Comparison of ENCODE assay signal across 22 mouse cellular contexts in the genomic region with DNA sequence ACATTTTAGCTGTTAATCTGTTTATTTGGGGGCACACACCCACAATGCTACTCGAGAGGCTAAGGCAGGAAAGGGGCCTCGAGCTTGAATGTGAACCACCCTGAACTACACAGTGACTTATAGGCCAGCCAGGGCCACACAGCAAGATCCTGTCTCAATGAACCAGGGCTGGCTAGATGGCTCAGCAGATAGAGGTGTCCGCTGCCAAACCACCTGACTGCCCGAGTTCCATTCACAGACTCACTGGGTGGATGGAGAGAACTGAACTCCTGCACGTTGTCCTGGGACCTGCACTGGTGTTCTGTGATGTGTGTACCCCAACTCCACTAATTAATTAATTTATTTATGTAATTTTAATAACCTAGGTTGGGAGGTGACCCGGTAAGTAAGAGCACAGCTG. TPM values are rescaled to one million over a fixed set of nuclear protein-coding genes. Genes with fewer than 3 reads are reported as not detected.
DNase-seq lines count a peak whose midpoint lies in the region; ATAC-seq lines count a peak whose summit lies in the region.
"Had no signal": no experiment of that assay in that cellular context is flagged by ENCODE, and none has a peak within 500 bp of the region (broad histone marks: within the 10 kb centered on the region; RNA-seq: fewer than 3 reads in every experiment).

No protein-coding gene starts in this region.

- no peak for ATAC-seq in forebrain, embryonic 15.5 days (replicated peaks)
- ATAC-seq in forebrain, embryonic 13.5 days: no peak
- ATAC-seq in hindbrain, embryonic 14.5 days (ENCODE audit: low FRiP score): no peak
- no peak for ATAC-seq in hindbrain, embryonic 11.5 days (ENCODE audit: low FRiP score)
- no peak for ATAC-seq in midbrain, embryonic 14.5 days (ENCODE audit: low FRiP score, low TSS enrichment)
- ATAC-seq in midbrain, embryonic 15.5 days (replicated peaks): no peak
- ATAC-seq: activated CD4-positive, CD25-positive, alpha-beta regulatory T cell, adult 4 months; CD4-positive, CD25-positive, alpha-beta regulatory T cell, adult 4 months; forebrain, embryonic 14.5 days; forebrain, postnatal 0 days; Patski had no signal

- H3K27me3 ChIP-seq in forebrain, embryonic 15.5 days: no peaks in the 10 kb centered on the region
- H3K27me3 ChIP-seq in forebrain, embryonic 13.5 days: no peaks in the 10 kb centered on the region
- H3K27me3 ChIP-seq in hindbrain, embryonic 14.5 days (ENCODE audit: control insufficient read depth, insufficient read depth, low read length): no peaks in the 10 kb centered on the region
- no peaks in the 10 kb centered on the region for H3K27me3 ChIP-seq in hindbrain, embryonic 11.5 days (ENCODE audit: control insufficient read depth, insufficient read depth, low read length)
- no peaks in the 10 kb centered on the region for H3K27me3 ChIP-seq in midbrain, embryonic 14.5 days (ENCODE audit: control insufficient read depth, insufficient read depth, low read length)
- H3K27me3 ChIP-seq in midbrain, embryonic 15.5 days (replicated peaks): no peaks in the 10 kb centered on the region
- H3K27me3 ChIP-seq: Patski had no signal

- no peaks in the 10 kb centered on the region for H3K36me3 ChIP-seq in forebrain, embryonic 15.5 days
- peaks cover 9% of the 10 kb centered on the region; the same call in 1 of the 2 replicates for H3K36me3 ChIP-seq in forebrain, embryonic 13.5 days (ENCODE audit: poor library complexity, severe bottlenecking)
- H3K36me3 ChIP-seq in hindbrain, embryonic 14.5 days (replicated peaks; ENCODE audit: control insufficient read depth, insufficient read depth): peaks cover 29% of the 10 kb centered on the region
- H3K36me3 ChIP-seq in hindbrain, embryonic 11.5 days (ENCODE audit: control insufficient read depth, insufficient read depth, low read length): no peaks in the 10 kb centered on the region
- peaks cover 14% of the 10 kb centered on the region for H3K36me3 ChIP-seq in midbrain, embryonic 14.5 days (ENCODE audit: control insufficient read depth, insufficient read depth, low read length)
- H3K36me3 ChIP-seq in midbrain, embryonic 15.5 days (replicated peaks): no peaks in the 10 kb centered on the region
- H3K36me3 ChIP-seq: embryonic facial prominence, embryonic 10.5 days; embryonic facial prominence, embryonic 12.5 days; G1E had no signal

- H3K9me3 ChIP-seq in forebrain, embryonic 15.5 days: no peaks in the 10 kb centered on the region
- H3K9me3 ChIP-seq in forebrain, embryonic 13.5 days (replicated peaks): no peaks in the 10 kb centered on the region
- H3K9me3 ChIP-seq in hindbrain, embryonic 14.5 days (ENCODE audit: control insufficient read depth, low read length): no peaks in the 10 kb centered on the region
- H3K9me3 ChIP-seq in hindbrain, embryonic 11.5 days (ENCODE audit: control insufficient read depth, low read length): no peaks in the 10 kb centered on the region
- no peaks in the 10 kb centered on the region for H3K9me3 ChIP-seq in midbrain, embryonic 14.5 days (ENCODE audit: control insufficient read depth, low read length)
- H3K9me3 ChIP-seq in midbrain, embryonic 15.5 days: no peaks in the 10 kb centered on the region
- H3K9me3 ChIP-seq: embryonic facial prominence, embryonic 10.5 days; embryonic facial prominence, embryonic 12.5 days; G1E had no signal

- H3K4me3 ChIP-seq in forebrain, embryonic 15.5 days: no peak overlapping the region
- no peak overlapping the region for H3K4me3 ChIP-seq in forebrain, embryonic 13.5 days
- H3K4me3 ChIP-seq in hindbrain, embryonic 14.5 days (replicated peaks; ENCODE audit: low read length): no peak overlapping the region
- no peak overlapping the region for H3K4me3 ChIP-seq in hindbrain, embryonic 11.5 days (ENCODE audit: low read depth, low read length)
- no peak overlapping the region for H3K4me3 ChIP-seq in midbrain, embryonic 14.5 days (replicated peaks; ENCODE audit: low read depth, low read length)
- no peak overlapping the region for H3K4me3 ChIP-seq in midbrain, embryonic 15.5 days
- H3K4me3 ChIP-seq: embryonic facial prominence, embryonic 10.5 days; embryonic facial prominence, embryonic 12.5 days had no signal

- H3K9ac ChIP-seq in forebrain, embryonic 15.5 days (replicated peaks): 0 out of 2 replicates have a peak overlapping the region, but pooled peaks have one; percentile 5
- no peak overlapping the region for H3K9ac ChIP-seq in forebrain, embryonic 13.5 days
- H3K9ac ChIP-seq in hindbrain, embryonic 14.5 days: no peak overlapping the region
- no peak overlapping the region for H3K9ac ChIP-seq in hindbrain, embryonic 11.5 days (ENCODE audit: low read depth, low read length)
- H3K9ac ChIP-seq in midbrain, embryonic 14.5 days (replicated peaks; ENCODE audit: low read length): no peak overlapping the region
- no peak overlapping the region for H3K9ac ChIP-seq in midbrain, embryonic 15.5 days
- H3K9ac ChIP-seq: embryonic facial prominence, embryonic 12.5 days; forebrain, postnatal 0 days had no signal

- peak; percentile 39 for DNase-seq in cerebellum, adult 11-12 months
- DNase-seq in cerebellum, adult 11 months: no peak
- no peak for DNase-seq in hindbrain, embryonic 14.5 days (ENCODE audit: low spot score)
- DNase-seq in hindbrain, embryonic 11.5 days (ENCODE audit: low spot score): no peak
- no peak for DNase-seq in midbrain, embryonic 14.5 days
- DNase-seq: adrenal gland, adult 8-10 months; adrenal gland, postnatal 14 days; adrenal gland, postnatal 36 days; B cell, adult 2 months; cerebellum, adult 8-10 months; cerebellum, postnatal 10 days; forebrain, postnatal 0 days had no signal

- peaks cover 52% of the 10 kb centered on the region for H3K4me1 ChIP-seq in forebrain, embryonic 15.5 days
- H3K4me1 ChIP-seq in forebrain, embryonic 13.5 days: peaks cover 40% of the 10 kb centered on the region
- H3K4me1 ChIP-seq in hindbrain, embryonic 14.5 days (replicated peaks; ENCODE audit: control insufficient read depth, insufficient read depth, low read length): peaks cover 37% of the 10 kb centered on the region
- peaks cover 5% of the 10 kb centered on the region; the same call in 1 of the 2 replicates for H3K4me1 ChIP-seq in hindbrain, embryonic 11.5 days (replicated peaks; ENCODE audit: control insufficient read depth, insufficient read depth, low read length)
- H3K4me1 ChIP-seq in midbrain, embryonic 14.5 days (ENCODE audit: control insufficient read depth, insufficient read depth, low read length): peaks cover 38% of the 10 kb centered on the region
- peaks cover 55% of the 10 kb centered on the region for H3K4me1 ChIP-seq in midbrain, embryonic 15.5 days

- WGBS in forebrain, embryonic 15.5 days: 84% methylated on average over 6 of the region's 6 CpGs
- WGBS in forebrain, embryonic 13.5 days: 88% methylated on average over 6 of the region's 6 CpGs
- WGBS in hindbrain, embryonic 14.5 days: 86% methylated on average over 6 of the region's 6 CpGs
- 88% methylated on average over 6 of the region's 6 CpGs for WGBS in hindbrain, embryonic 11.5 days
- WGBS in midbrain, embryonic 14.5 days: 81% methylated on average over 6 of the region's 6 CpGs
- 86% methylated on average over 6 of the region's 6 CpGs for WGBS in midbrain, embryonic 15.5 days

- H3K27ac ChIP-seq in forebrain, embryonic 15.5 days (replicated peaks): no peak overlapping the region
- H3K27ac ChIP-seq in forebrain, embryonic 13.5 days: no peak overlapping the region
- H3K27ac ChIP-seq in hindbrain, embryonic 14.5 days: no peak overlapping the region
- H3K27ac ChIP-seq in hindbrain, embryonic 11.5 days (ENCODE audit: low read depth, low read length): no peak overlapping the region
- H3K27ac ChIP-seq in midbrain, embryonic 14.5 days (replicated peaks; ENCODE audit: low read depth, low read length): 0 out of 2 replicates have a peak overlapping the region, but pooled peaks have one; percentile 32
- no peak overlapping the region for H3K27ac ChIP-seq in midbrain, embryonic 15.5 days
- H3K27ac ChIP-seq: embryonic facial prominence, embryonic 10.5 days; embryonic facial prominence, embryonic 12.5 days had no signal

- H3K4me2 ChIP-seq in forebrain, embryonic 15.5 days (replicated peaks): no peak overlapping the region
- no peak overlapping the region for H3K4me2 ChIP-seq in forebrain, embryonic 13.5 days
- H3K4me2 ChIP-seq in hindbrain, embryonic 14.5 days (replicated peaks): 0 out of 2 replicates have a peak overlapping the region, but pooled peaks have one; percentile 74
- no peak overlapping the region for H3K4me2 ChIP-seq in hindbrain, embryonic 11.5 days (replicated peaks; ENCODE audit: low read depth, low read length)
- no peak overlapping the region for H3K4me2 ChIP-seq in midbrain, embryonic 14.5 days (ENCODE audit: low read length)
- no peak overlapping the region for H3K4me2 ChIP-seq in midbrain, embryonic 15.5 days
- H3K4me2 ChIP-seq: embryonic facial prominence, embryonic 12.5 days had no signal

RNA-seq across cellular contexts. Expression of gene Kif5a, which starts 5.4 kb away (rescaled TPM):
- 76.4 and 80.6 TPM in 2 replicates for polyA plus RNA-seq in forebrain, embryonic 15.5 days (2015; fragmentation: Nextera tagmentation; extraction: Ambion mirVana)
- 45.4 and 47.6 TPM in 2 replicates for polyA plus RNA-seq in forebrain, embryonic 13.5 days (2015; fragmentation: Nextera tagmentation; extraction: Ambion mirVana)
- 118 and 129 TPM in 2 replicates for polyA plus RNA-seq in hindbrain, embryonic 14.5 days (2014; fragmentation: Nextera tagmentation; extraction: Ambion mirVana)
- 41.4 and 42.2 TPM in 2 replicates for polyA plus RNA-seq in hindbrain, embryonic 11.5 days (2014; fragmentation: Nextera tagmentation; extraction: Ambion mirVana)
- polyA plus RNA-seq in midbrain, embryonic 14.5 days (2014; fragmentation: Nextera tagmentation; extraction: Ambion mirVana): 75.3 and 94.7 TPM in 2 replicates
- polyA plus RNA-seq in midbrain, embryonic 15.5 days (2015; fragmentation: Nextera tagmentation; extraction: Ambion mirVana): 99.0 and 103 TPM in 2 replicates
- polyA plus RNA-seq: CD4-positive, CD25-positive, alpha-beta regulatory T cell, adult 4 months had no signal

RNA-seq across cellular contexts. Expression of gene Dctn2, which starts 8.4 kb away (rescaled TPM):
- 320 and 321 TPM in 2 replicates for polyA plus RNA-seq in forebrain, embryonic 15.5 days (2015; fragmentation: Nextera tagmentation; extraction: Ambion mirVana)
- 262 and 282 TPM in 2 replicates for polyA plus RNA-seq in forebrain, embryonic 13.5 days (2015; fragmentation: Nextera tagmentation; extraction: Ambion mirVana)
- polyA plus RNA-seq in hindbrain, embryonic 14.5 days (2014; fragmentation: Nextera tagmentation; extraction: Ambion mirVana): 281 and 296 TPM in 2 replicates
- 210 and 214 TPM in 2 replicates for polyA plus RNA-seq in hindbrain, embryonic 11.5 days (2014; fragmentation: Nextera tagmentation; extraction: Ambion mirVana)
- 295 and 323 TPM in 2 replicates for polyA plus RNA-seq in midbrain, embryonic 14.5 days (2014; fragmentation: Nextera tagmentation; extraction: Ambion mirVana)
- polyA plus RNA-seq in midbrain, embryonic 15.5 days (2015; fragmentation: Nextera tagmentation; extraction: Ambion mirVana): 355 and 362 TPM in 2 replicates

RNA-seq across cellular contexts. Expression of gene Mbd6, which starts 31.0 kb away (rescaled TPM):
- polyA plus RNA-seq in forebrain, embryonic 15.5 days (2015; fragmentation: Nextera tagmentation; extraction: Ambion mirVana): 17.4 and 17.5 TPM in 2 replicates
- polyA plus RNA-seq in forebrain, embryonic 13.5 days (2015; fragmentation: Nextera tagmentation; extraction: Ambion mirVana): 13.6 and 16.7 TPM in 2 replicates
- polyA plus RNA-seq in hindbrain, embryonic 14.5 days (2014; fragmentation: Nextera tagmentation; extraction: Ambion mirVana): 16.2 and 20.0 TPM in 2 replicates
- 14.2 and 17.5 TPM in 2 replicates for polyA plus RNA-seq in hindbrain, embryonic 11.5 days (2014; fragmentation: Nextera tagmentation; extraction: Ambion mirVana)
- polyA plus RNA-seq in midbrain, embryonic 14.5 days (2014; fragmentation: Nextera tagmentation; extraction: Ambion mirVana): 17.4 and 18.0 TPM in 2 replicates
- 16.2 and 18.8 TPM in 2 replicates for polyA plus RNA-seq in midbrain, embryonic 15.5 days (2015; fragmentation: Nextera tagmentation; extraction: Ambion mirVana)

RNA-seq across cellular contexts. Expression of gene Pip4k2c, which starts 46.4 kb away (rescaled TPM):
- 24.9 and 26.1 TPM in 2 replicates for polyA plus RNA-seq in forebrain, embryonic 15.5 days (2015; fragmentation: Nextera tagmentation; extraction: Ambion mirVana)
- polyA plus RNA-seq in forebrain, embryonic 13.5 days (2015; fragmentation: Nextera tagmentation; extraction: Ambion mirVana): 18.8 and 19.5 TPM in 2 replicates
- 16.8 and 17.1 TPM in 2 replicates for polyA plus RNA-seq in hindbrain, embryonic 14.5 days (2014; fragmentation: Nextera tagmentation; extraction: Ambion mirVana)
- 11.8 and 12.9 TPM in 2 replicates for polyA plus RNA-seq in hindbrain, embryonic 11.5 days (2014; fragmentation: Nextera tagmentation; extraction: Ambion mirVana)
- polyA plus RNA-seq in midbrain, embryonic 14.5 days (2014; fragmentation: Nextera tagmentation; extraction: Ambion mirVana): 12.5 and 14.6 TPM in 2 replicates
- polyA plus RNA-seq in midbrain, embryonic 15.5 days (2015; fragmentation: Nextera tagmentation; extraction: Ambion mirVana): 17.9 and 18.7 TPM in 2 replicates

RNA-seq across cellular contexts. Expression of gene Mars, which starts 53.8 kb away (rescaled TPM):
- 130 and 137 TPM in 2 replicates for polyA plus RNA-seq in forebrain, embryonic 15.5 days (2015; fragmentation: Nextera tagmentation; extraction: Ambion mirVana)
- 137 and 138 TPM in 2 replicates for polyA plus RNA-seq in forebrain, embryonic 13.5 days (2015; fragmentation: Nextera tagmentation; extraction: Ambion mirVana)
- polyA plus RNA-seq in hindbrain, embryonic 14.5 days (2014; fragmentation: Nextera tagmentation; extraction: Ambion mirVana): 113 and 124 TPM in 2 replicates
- polyA plus RNA-seq in hindbrain, embryonic 11.5 days (2014; fragmentation: Nextera tagmentation; extraction: Ambion mirVana): 173 and 179 TPM in 2 replicates
- polyA plus RNA-seq in midbrain, embryonic 14.5 days (2014; fragmentation: Nextera tagmentation; extraction: Ambion mirVana): 109 and 122 TPM in 2 replicates
- 121 and 123 TPM in 2 replicates for polyA plus RNA-seq in midbrain, embryonic 15.5 days (2015; fragmentation: Nextera tagmentation; extraction: Ambion mirVana)
